22 mouse cellular contexts compared by ENCODE assay signal in the genomic region with DNA sequence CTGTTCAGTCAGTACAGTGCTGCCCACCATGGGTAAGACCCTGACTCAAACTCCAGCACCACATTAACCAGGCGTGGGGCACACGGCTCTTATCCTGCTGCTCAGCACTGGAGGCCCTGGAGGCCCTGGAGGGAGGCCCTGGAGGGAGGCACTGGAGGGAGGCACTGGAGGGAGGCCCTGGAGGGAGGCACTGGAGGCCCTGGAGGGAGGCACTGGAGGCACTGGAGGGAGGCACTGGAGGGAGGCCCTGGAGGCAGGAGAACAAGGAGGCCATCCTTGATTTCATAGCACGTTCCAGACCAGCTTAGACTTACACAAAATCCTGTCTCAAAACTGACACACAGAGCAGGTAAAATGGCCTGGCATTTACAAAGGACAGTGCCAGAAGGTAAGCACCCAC.
DNase-seq lines count a peak whose midpoint lies in the region; ATAC-seq and TF ChIP-seq lines count a peak whose summit lies in the region.
"Had no signal": no experiment of that assay in that cellular context is flagged by ENCODE, and none has a peak within 500 bp of the region (broad histone marks: within the 10 kb centered on the region; RNA-seq: fewer than 3 reads in every experiment).

No protein-coding gene starts in this region.

- no peaks in the 10 kb centered on the region for H3K27me3 ChIP-seq in stomach, embryonic 16.5 days (ENCODE audit: control insufficient read depth, insufficient read depth, low read length)
- no peaks in the 10 kb centered on the region for H3K27me3 ChIP-seq in stomach, postnatal 0 days (ENCODE audit: control insufficient read depth, insufficient read depth, low read length)
- no peaks in the 10 kb centered on the region for H3K27me3 ChIP-seq in intestine, embryonic 15.5 days (replicated peaks)
- H3K27me3 ChIP-seq in intestine, embryonic 16.5 days (replicated peaks; ENCODE audit: control insufficient read depth, insufficient read depth, low read length), result no peaks in the 10 kb centered on the region
- H3K27me3 ChIP-seq: forebrain, embryonic 13.5 days; heart, embryonic 12.5 days; heart, embryonic 15.5 days had no signal

- no peak for DNase-seq in stomach, postnatal 0 days (ENCODE audit: low spot score)
- DNase-seq in urinary bladder, postnatal 10 days (ENCODE audit: low spot score), result no peak
- DNase-seq: adrenal gland, postnatal 10 days; adrenal gland, postnatal 36 days; cerebellum, adult 18-20 months; cerebellum, adult 9-10 months; cerebellum, postnatal 14 days; gastrocnemius, postnatal 14 days; heart, adult 18-20 months; heart, postnatal 10 days; heart, postnatal 36 days had no signal

- H3K9ac ChIP-seq in stomach, embryonic 16.5 days (ENCODE audit: low read length), result no peak overlapping the region
- H3K9ac ChIP-seq in stomach, postnatal 0 days (ENCODE audit: low read length), result no peak overlapping the region
- H3K9ac ChIP-seq in intestine, embryonic 15.5 days, result no peak overlapping the region
- no peak overlapping the region for H3K9ac ChIP-seq in intestine, embryonic 16.5 days (ENCODE audit: low read depth, low read length)
- H3K9ac ChIP-seq: forebrain, embryonic 13.5 days; heart, embryonic 12.5 days; heart, embryonic 15.5 days; hindbrain, embryonic 14.5 days had no signal

- ATAC-seq in stomach, embryonic 16.5 days (ENCODE audit: insufficient read depth, low FRiP score), result no peak
- no peak for ATAC-seq in stomach, postnatal 0 days (ENCODE audit: low FRiP score, low TSS enrichment)
- ATAC-seq in intestine, embryonic 15.5 days, result 0 out of 2 replicates have a peak, but pooled peaks have one; percentile 13
- ATAC-seq in intestine, embryonic 16.5 days, result peak; percentile 38; the same call in 1 of the 2 replicates
- ATAC-seq in monocyte, adult 5-6 weeks (replicated peaks; ENCODE audit: insufficient number of reproducible peaks, low FRiP score, low TSS enrichment, poor library complexity, severe bottlenecking), result 0 out of 2 replicates have a peak, but pooled peaks have one; percentile 14
- ATAC-seq: forebrain, embryonic 13.5 days; forebrain, embryonic 16.5 days; hindbrain, postnatal 0 days had no signal

- no peak for TF ChIP-seq CTCF in stomach, postnatal 0 days (IDR thresholded peaks at IDR 0.05; ENCODE audit: low read depth)

- TF ChIP-seq EP300 in stomach, postnatal 0 days (optimal IDR thresholded peaks at IDR 0.05), result no peak

- H3K4me2 ChIP-seq in stomach, embryonic 16.5 days (ENCODE audit: low read depth, low read length), result no peak overlapping the region
- no peak overlapping the region for H3K4me2 ChIP-seq in stomach, postnatal 0 days (replicated peaks; ENCODE audit: low read depth)
- H3K4me2 ChIP-seq in intestine, embryonic 15.5 days (replicated peaks), result no peak overlapping the region
- H3K4me2 ChIP-seq in intestine, embryonic 16.5 days (ENCODE audit: low read depth, low read length), result no peak overlapping the region
- H3K4me2 ChIP-seq: forebrain, embryonic 13.5 days; heart, embryonic 12.5 days; heart, embryonic 15.5 days; hindbrain, embryonic 14.5 days had no signal

- 0 out of 2 replicates have a peak, but pooled peaks cover 2% of the 10 kb centered on the region for H3K4me1 ChIP-seq in stomach, embryonic 16.5 days (ENCODE audit: control insufficient read depth, insufficient read depth, low read length)
- no peaks in the 10 kb centered on the region for H3K4me1 ChIP-seq in stomach, postnatal 0 days (replicated peaks; ENCODE audit: control insufficient read depth, insufficient read depth)
- H3K4me1 ChIP-seq in intestine, embryonic 15.5 days (replicated peaks), result peaks cover 17% of the 10 kb centered on the region; the same call in 1 of the 2 replicates
- peaks cover 30% of the 10 kb centered on the region for H3K4me1 ChIP-seq in intestine, embryonic 16.5 days (ENCODE audit: control insufficient read depth, insufficient read depth, low read length)
- H3K4me1 ChIP-seq: forebrain, embryonic 10.5 days; forebrain, embryonic 13.5 days; heart, embryonic 15.5 days had no signal

- no peaks in the 10 kb centered on the region for H3K9me3 ChIP-seq in stomach, embryonic 16.5 days (replicated peaks; ENCODE audit: control insufficient read depth, low read length)
- no peaks in the 10 kb centered on the region for H3K9me3 ChIP-seq in stomach, postnatal 0 days (ENCODE audit: control insufficient read depth, low read length)
- no peaks in the 10 kb centered on the region for H3K9me3 ChIP-seq in intestine, embryonic 15.5 days
- H3K9me3 ChIP-seq in intestine, embryonic 16.5 days (ENCODE audit: control insufficient read depth, low read length), result no peaks in the 10 kb centered on the region
- H3K9me3 ChIP-seq: forebrain, embryonic 10.5 days; forebrain, embryonic 13.5 days; heart, embryonic 12.5 days; heart, embryonic 15.5 days had no signal

- peak overlapping the region; percentile 16; the same call in 1 of the 2 replicates for H3K27ac ChIP-seq in stomach, embryonic 16.5 days (ENCODE audit: low read length)
- H3K27ac ChIP-seq in stomach, postnatal 0 days (replicated peaks), result no peak overlapping the region
- no peak overlapping the region for H3K27ac ChIP-seq in intestine, embryonic 15.5 days
- H3K27ac ChIP-seq in intestine, embryonic 16.5 days (ENCODE audit: low read length), result peak overlapping the region; percentile 3; the same call in 1 of the 2 replicates
- H3K27ac ChIP-seq: forebrain, embryonic 10.5 days; forebrain, embryonic 13.5 days; heart, embryonic 15.5 days; hindbrain, embryonic 14.5 days; hindbrain, postnatal 0 days had no signal

- H3K4me3 ChIP-seq in stomach, embryonic 16.5 days (replicated peaks; ENCODE audit: low read length), result no peak overlapping the region
- no peak overlapping the region for H3K4me3 ChIP-seq in stomach, postnatal 0 days (ENCODE audit: low read depth, low read length)
- H3K4me3 ChIP-seq in intestine, embryonic 15.5 days (replicated peaks), result no peak overlapping the region
- no peak overlapping the region for H3K4me3 ChIP-seq in intestine, embryonic 16.5 days (ENCODE audit: low read length)
- H3K4me3 ChIP-seq: forebrain, embryonic 10.5 days; forebrain, embryonic 13.5 days; heart, embryonic 12.5 days; heart, embryonic 15.5 days had no signal

- WGBS in stomach, embryonic 16.5 days, result 82% methylated on average over 3 of the region's 3 CpGs
- WGBS in stomach, postnatal 0 days, result 66% methylated on average over 3 of the region's 3 CpGs
- 80% methylated on average over 3 of the region's 3 CpGs for WGBS in intestine, embryonic 15.5 days
- 75% methylated on average over 3 of the region's 3 CpGs for WGBS in intestine, embryonic 16.5 days

- no peaks in the 10 kb centered on the region for H3K36me3 ChIP-seq in stomach, embryonic 16.5 days (ENCODE audit: control insufficient read depth, insufficient read depth, low read length)
- H3K36me3 ChIP-seq in stomach, postnatal 0 days (ENCODE audit: control insufficient read depth, insufficient read depth, low read length), result no peaks in the 10 kb centered on the region
- H3K36me3 ChIP-seq in intestine, embryonic 15.5 days, result no peaks in the 10 kb centered on the region
- H3K36me3 ChIP-seq in intestine, embryonic 16.5 days (ENCODE audit: control insufficient read depth, insufficient read depth, low read length), result no peaks in the 10 kb centered on the region
- H3K36me3 ChIP-seq: forebrain, embryonic 10.5 days; heart, embryonic 12.5 days; heart, embryonic 15.5 days had no signal

Comparison
In these comparisons a context has a peak if more than half of its experiments do, and no peak if none do; other contexts are left out.
1. H3K27ac ChIP-seq: peak in stomach, embryonic 16.5 days (single experiment) and intestine, embryonic 16.5 days (single experiment); none in stomach, postnatal 0 days (single experiment) and intestine, embryonic 15.5 days (single experiment).
2. ATAC-seq: peak in intestine, embryonic 15.5 days (single experiment), intestine, embryonic 16.5 days (single experiment) and monocyte, adult 5-6 weeks (single experiment); none in stomach, embryonic 16.5 days (single experiment) and stomach, postnatal 0 days (single experiment).